Mouse (Mus musculus) ovary, postnatal 36 days (tissue): ENCODE measurements around the gene Clip3.

Source experiments
- DNase-seq: peaks from one replicate; pipeline ENCODE4 v3.0.0; 2022; ENCODE audit warnings: low spot score, mixed read lengths

Gene Clip3

GRCm38 (mm10) chr7:30291215-30292131 is at the start of gene Clip3:
Clip3 (plus strand) TSS chr7:30291728.
- DNase-seq: peak; percentile 75

DNA sequence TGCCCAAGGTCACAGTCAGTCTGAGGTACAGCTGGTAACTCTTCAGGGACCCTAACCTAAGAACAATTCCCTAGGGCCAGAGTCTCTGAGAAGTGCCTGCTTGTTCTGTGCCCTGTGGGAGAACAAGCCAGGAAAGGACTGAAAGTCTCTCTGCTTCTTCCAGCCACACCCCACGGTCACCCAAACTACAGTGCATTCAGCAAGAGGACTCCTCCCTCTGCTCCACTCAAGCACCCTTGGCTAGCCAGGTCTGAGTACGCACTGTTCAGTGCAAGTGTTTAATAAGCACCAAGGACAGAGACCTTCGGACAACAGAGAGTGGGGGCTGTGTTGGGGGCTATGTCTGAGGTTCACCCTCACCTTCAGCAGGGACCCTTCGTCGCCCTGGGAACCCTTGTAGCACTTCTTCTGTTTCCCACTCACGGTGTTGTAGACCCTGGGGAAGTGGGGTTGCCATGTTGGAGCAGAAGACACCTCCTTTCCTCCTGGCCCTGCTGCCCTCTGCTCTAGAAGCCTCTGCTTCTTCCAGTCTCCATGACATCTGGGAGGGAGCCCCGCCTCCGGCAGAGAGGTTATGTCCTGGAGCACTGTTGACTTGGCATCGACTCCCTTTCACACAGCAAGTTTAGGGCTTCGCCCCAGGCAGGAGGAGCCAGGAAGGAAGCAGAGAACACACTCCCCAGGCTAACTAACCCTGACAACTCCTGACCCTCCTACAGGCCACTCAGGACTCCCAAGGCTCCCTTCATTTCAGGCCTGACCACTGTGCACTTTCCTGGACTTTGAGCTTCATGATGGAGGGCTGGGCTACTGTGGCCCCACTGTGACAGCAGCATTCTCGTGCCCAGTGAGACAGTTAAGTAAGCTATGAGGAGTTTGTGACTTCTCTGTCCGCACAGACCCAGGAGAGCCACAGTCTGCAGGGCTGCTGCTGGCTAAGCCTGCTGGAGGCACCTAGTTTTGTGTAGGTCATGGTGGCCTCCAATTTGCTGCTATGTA is 39.3 kb upstream of the Clip3 start:
- peak; percentile 59 for DNase-seq

GRCm38 (mm10) chr7:30265041-30265440 is 26.5 kb upstream of the Clip3 start:
- DNase-seq: no peak

GRCm38 (mm10) chr7:30265531-30265930 is 26.0 kb upstream of the Clip3 start:
- no peak for DNase-seq

DNA sequence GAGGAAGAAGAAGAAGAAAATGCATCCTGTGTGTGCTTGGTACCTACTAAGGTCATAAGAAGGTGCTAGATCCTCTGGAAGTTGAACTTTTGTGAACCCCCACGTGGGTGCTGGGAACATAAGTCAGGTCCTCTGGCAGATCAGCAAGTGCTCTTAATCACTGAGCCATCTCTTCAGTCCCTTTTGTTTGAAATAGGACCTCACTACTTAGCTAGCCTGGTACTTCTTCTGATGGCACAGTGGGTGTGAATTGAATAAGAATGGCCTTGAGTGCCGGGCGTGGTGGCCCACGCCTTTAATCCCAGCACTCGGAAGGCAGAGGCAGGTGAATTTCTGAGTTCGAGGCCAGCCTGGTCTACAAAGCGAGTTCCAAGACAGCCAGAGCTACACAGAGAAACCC is 25.6 kb upstream of the Clip3 start:
- DNase-seq: no peak

DNA sequence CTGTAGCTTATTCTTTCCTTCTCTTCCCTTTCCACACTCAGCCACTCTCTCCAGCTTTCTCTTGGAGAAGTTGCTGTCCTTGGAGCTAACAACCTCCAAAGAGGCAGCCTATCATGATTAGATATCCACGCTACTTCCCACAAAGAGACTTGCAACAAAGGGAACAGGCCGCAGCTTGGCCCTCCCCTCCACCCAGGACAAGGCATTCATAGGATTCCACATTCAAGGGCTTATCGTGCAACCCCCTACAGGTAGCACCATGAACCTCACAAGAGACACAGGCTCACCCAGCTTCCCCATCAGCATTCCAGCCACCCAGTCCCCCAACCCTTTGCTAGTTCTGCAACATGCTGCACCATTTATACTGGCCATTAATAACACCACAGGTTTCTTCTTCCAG is 24.7 kb upstream of the Clip3 start:
- no peak for DNase-seq

- no peak for DNase-seq
These were observed 21.9 kb upstream of the Clip3 start for GRCm38 (mm10) chr7:30269641-30270040.

GRCm38 (mm10) chr7:30274383-30274782 is 17.1 kb upstream of the Clip3 start:
- DNase-seq: no peak

GRCm38 (mm10) chr7:30278911-30279310 is 12.6 kb upstream of the Clip3 start:
- DNase-seq: no peak

DNA sequence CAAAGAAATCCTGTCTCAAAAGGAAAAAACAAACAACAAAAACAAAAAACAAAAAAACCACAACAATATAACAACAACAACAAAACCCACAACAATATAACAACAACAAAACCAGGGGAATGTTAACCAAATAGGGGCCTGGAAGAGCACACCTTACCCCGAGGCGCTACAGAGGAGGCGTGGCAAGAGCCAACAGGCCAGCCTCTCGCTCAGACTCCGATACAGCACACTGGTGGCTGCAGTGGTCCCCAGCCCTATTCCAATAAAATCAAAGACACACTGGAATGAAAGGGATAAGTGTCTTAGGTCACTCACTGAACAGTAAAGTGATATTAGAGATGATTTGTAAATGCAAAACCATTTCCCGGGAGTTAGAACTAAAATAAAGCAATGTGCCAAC is 12.0 kb upstream of the Clip3 start:
- no peak for DNase-seq

DNA sequence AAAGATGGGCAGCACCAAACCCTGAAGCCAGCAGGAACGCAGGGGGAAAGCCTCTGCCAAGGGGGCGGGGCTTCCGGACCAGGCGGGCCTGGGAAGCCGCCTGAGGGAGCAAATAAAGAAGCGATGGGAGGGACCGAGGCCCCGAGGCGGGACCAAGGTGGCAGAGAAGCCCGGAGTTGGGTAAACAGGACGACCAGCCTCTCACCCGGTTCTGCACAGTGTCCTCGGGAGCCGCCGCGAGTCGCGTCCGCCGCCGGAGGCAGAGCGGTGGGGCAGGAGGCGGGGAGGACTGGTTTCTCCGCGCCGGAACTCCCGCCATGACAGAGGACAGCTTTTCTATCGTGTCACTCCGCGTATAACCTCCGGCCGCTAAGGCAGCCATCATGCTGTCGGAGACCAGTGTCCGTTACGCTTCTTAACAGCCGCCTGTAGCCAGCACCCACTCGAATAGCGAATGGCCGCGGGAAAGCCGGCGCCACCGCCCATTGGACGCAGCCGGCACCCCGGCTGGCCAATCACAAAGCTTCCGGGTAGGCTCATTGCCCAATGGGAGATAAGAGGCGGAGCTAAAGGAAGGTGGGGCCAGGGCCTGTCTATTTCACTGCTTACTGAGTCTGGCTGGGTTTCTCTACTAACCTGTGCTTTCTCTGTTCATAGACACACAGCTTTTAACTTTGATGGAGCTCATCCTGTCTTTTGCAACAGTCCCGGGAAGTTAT is 11.4 kb upstream of the Clip3 start, which contains the start of the genes Thap8 and Wdr62:
TSS of gene Thap8 (plus strand) at position 144 of the 719 bp plus-strand sequence.
TSS of gene Wdr62 (minus strand) at position 469 of the 719 bp plus-strand sequence.
- peak; percentile 90 for DNase-seq

- peak; percentile 79 for DNase-seq
These were observed 10.8 kb upstream of the Clip3 start for GRCm38 (mm10) chr7:30280670-30281138.

DNA sequence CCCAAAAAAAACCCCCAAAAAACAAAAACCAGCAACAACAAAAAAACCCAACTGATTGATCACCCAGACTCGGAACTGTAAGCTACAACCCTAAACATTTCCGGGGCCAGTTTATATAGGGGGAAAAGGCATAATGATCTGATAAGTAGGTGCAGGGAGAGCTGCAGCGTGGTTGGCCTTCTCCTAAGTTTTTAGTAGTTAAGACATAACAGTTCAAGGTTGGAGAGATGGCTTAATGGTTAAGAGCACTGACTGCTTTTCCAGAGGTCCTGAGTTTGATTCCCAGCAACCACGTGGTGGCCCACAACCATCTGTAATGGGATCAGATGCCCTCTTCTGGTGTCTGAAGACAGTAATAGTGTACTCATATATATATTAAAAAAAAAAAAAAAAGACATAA is 10.0 kb upstream of the Clip3 start:
- no peak for DNase-seq

- DNase-seq: no peak
These were observed 8.8 kb upstream of the Clip3 start for GRCm38 (mm10) chr7:30282740-30283139.

- no peak for DNase-seq
These were observed 4.7 kb upstream of the Clip3 start for GRCm38 (mm10) chr7:30286701-30287410.

- DNase-seq: no peak
These were observed 3.5 kb upstream of the Clip3 start for GRCm38 (mm10) chr7:30288046-30288445.

- DNase-seq: no peak
These were observed 2.3 kb upstream of the Clip3 start for GRCm38 (mm10) chr7:30289071-30289713.

GRCm38 (mm10) chr7:30289714-30290399 is 1.7 kb upstream of the Clip3 start:
- no peak for DNase-seq

DNA sequence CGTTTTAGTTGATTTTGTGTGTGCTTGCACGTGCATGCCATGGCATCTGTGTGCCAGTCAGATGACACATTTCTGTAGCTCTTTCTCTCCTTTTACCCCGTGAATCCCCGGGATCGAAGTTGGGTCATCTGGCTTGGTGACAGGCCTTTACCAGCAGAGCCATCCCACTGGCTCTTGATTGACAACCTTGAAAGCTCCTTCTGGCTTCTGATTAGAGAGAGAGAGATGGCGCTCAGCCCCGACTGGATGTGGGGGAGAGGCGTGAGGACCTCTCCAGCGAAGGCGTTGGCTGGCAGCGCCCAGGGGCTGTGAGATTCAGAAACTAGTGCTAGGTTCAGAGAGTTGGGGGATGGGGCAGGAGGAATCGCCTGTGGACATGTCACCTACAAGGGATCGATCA is 2.3 kb downstream of the Clip3 start:
- peak; percentile 32 for DNase-seq

- no peak for DNase-seq
These were observed 2.8 kb downstream of the Clip3 start for GRCm38 (mm10) chr7:30294296-30294695.
